Mouse (Mus musculus) frontal cortex, adult (tissue): Measurements from ENCODE around the gene Tmem29.
A peak's percentile ranks its signal among the peaks of the same experiment; 100 is the strongest.
"Not testable (repeated sequence)": the region's sequence is repeated elsewhere in the genome, so short reads cannot be mapped to it uniquely, and the experiment has no call there.

Source experiments
- ATAC-seq: cut with Nextera tagmentation; 2 replicates; pipeline ENCODE4 v1.9.2; 2017; ENCODE audit warnings: mild to moderate bottlenecking, moderate library complexity, mixed read lengths; ENCODE audit not compliant: low TSS enrichment

Tmem29 gene

DNA sequence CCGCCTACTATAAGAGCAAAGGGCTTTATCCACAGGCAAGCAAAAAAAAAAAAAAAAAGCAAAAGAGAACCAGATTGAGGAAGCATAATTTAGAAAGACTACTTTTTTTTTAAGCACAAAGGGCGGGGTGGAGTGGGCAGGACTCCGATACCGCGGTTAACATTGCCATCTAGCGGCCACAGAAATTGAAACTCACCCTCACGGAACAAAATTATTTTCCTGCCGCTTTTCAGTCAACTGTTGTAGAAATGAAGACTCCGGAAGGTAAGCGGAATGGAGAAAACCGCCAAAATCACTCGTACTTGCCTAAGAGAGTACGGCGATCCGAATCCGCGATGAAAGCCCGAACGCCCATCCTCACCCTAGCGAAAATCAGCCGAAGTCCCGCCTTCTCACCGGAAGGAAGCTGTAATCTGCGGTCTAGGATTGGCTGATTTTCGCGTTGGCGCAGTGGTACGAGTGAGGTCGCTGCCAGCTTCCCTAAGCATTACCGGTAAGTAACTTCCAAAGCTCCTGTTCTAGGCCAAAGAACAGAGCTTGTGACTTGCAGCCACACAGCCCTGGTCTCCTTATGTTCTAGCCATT, at the start of gene Tmem29:
Gene Tmem29 (minus strand): TSS at position 389 of the 585 bp plus-strand sequence.
- peak; percentile 99 for ATAC-seq

DNA sequence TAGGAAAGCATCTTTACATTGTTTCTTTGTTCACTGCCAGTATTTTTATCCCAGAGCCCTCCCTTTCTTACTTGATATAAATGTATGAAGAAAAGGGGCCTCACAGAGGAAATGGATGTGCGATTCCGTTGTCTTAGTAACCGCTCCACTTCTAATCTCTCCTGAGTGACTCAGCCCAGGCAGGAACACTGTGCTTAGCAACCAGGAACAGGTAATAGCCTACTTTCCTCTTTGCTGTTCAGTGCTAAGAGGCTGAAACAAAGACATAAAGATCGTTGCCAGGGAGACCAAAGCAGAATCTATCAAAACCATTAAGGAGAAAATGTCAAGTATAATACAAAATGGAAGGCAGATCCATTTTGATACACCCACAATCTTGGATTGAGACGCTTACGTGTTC, 49.7 kb upstream of the Tmem29 start:
- ATAC-seq, result peak; percentile 31; the same call in 1 of the 2 replicates

DNA sequence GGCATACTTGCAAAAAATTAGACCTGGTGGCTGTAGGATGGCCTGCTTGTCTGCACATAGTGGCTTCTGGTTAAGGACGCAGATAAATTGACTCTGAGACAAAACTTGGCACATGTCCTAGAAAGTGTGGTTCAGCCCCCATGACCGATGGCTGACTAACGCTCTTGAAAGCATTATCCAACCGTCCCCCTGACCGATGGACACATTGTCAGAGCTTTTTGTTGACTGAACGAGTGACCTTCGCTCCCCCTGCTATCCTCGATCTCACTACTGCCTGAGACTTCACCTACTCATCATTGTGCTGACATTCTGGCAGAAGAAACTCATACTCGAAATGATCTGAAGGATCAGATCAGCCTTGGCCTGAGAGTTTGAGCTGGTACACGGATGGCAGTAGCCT, 28.9 kb upstream of the Tmem29 start:
- not testable (repeated sequence) for ATAC-seq

DNA sequence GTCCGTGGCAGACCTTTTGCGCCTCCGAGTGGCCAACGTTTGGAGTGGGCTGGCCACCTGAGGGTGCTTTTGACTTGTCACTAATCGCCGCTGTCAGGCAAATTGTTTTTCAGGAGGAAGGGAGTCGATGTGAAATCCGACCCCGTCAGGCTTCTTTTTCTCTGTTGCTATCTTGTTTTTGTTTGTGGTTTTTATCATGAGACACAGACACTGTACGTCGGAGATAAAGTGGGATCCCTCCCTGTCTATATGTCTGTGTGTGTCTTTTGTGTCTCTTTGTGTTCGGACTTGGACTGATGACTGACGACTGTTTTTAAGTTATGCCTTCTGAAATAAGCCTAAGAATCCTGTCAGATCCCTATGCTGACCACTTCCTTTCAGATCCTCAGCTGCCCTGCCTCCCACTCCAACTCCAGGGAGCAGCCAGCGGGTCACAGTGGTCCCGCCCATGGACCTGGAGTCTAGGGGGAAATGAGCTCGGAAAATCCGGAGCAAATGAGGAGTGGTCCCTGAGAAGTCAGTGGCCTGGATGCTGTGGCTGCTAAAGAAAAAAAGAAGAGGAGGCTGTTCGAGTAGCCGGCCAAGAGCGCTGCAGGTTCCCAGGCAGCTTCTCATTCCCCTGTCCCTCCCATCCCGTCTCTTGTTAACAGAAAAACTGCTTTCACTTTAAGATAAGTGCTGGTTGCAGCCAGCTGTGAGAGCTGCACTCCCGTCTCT, 27.5 kb upstream of the Tmem29 start:
- not testable (repeated sequence) for ATAC-seq

DNA sequence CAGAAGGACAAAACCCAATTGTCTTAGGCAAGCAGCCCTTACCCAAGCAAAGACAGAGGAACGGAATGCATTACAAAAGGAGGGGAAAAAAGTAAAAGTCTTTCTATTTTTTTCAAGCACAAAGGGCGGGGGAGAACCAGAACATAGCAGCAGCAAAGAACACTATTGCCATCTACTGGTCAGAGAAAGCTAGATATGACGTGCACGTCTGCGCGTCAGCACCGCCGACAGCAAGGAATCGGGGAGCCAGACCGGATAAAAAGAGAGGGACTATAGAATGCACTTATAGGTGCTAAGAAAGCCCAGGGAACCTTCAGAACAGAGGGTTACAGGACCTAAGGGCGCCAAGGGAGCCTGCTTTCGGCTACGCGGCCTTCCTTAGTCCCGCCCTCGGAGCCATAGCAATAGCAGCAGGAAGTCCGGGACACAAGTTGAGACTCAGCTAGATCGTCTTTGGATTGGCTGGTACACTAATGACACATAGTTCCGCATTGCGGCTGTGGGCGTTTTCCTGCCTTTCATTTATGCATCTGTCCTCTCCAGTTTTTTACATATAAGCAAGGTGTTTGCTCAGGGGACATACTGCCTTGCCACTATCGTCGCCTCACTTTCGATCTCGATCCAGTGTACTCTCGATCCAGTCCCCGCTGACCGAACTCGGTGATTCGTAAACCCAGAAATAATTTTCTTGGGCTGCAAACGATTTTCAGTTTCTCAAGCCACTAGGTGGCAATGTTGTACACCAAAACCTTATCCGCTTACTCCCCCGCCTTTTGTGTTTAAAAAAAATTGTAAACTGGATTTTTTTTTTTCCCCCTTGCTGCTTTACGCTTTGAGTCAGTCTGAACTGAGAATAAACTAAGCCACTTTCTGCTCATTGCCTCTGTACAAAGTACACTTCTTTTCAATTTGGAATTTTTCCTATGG, 19.2 kb upstream of the Tmem29 start:
- peak; percentile 98 for ATAC-seq

DNA sequence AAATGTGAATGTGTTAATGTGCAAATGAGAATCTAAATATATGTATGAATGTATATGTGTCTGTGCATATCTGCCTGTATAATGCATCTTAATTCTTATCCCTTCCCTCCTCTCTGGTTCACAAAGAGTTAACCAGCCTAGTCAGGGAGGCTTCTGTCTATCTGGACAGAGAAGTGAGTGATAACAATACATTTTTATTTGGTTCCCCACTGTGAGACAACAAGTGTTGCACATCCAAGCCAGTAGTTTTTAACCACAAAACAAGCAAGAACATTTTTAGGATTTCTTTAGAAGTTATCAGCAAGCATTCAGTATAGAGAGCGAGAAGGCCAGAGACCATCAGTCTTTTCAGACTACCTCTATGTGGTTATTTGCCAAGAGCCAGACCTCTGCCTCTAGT, 12.5 kb upstream of the Tmem29 start:
- ATAC-seq, result no peak

DNA sequence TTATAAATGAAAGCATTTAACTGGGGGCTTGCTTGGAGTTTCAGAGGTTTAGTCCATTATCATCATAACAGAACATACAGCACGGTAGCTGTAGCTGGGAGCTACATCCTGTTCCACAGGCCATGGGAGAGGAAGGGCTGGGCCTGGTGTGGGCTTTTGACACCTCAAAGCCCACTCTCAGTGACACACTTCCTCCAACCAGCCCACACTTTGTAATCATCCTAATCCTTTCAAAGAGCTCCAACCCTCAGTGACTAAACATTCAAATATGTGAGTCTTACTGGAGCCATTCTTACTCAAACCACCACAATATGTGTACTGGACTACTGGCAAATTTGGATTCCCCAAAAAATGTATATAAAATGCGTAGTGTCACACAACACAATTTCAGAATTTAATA, 9.3 kb upstream of the Tmem29 start:
- ATAC-seq, result no peak

DNA sequence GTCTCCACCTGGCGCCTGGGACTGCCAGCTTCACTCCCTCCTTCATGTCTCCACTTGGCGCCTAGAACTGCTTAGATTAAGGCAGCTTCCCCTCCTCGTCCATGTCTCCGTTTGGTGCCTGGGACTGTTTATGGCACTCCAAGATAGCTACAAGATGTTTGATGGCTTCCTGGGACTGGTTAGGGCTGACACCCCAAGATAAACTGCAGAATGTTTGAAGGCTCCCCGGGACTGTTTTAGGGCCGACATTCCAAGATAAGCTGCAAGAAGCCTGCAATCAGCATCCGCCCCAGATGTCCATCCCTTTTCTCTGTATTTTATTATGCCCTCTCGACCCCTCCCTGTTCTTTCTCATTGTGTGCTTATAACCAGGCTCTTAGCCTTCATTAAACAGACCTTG, 7.9 kb upstream of the Tmem29 start:
- ATAC-seq, result not testable (repeated sequence)

DNA sequence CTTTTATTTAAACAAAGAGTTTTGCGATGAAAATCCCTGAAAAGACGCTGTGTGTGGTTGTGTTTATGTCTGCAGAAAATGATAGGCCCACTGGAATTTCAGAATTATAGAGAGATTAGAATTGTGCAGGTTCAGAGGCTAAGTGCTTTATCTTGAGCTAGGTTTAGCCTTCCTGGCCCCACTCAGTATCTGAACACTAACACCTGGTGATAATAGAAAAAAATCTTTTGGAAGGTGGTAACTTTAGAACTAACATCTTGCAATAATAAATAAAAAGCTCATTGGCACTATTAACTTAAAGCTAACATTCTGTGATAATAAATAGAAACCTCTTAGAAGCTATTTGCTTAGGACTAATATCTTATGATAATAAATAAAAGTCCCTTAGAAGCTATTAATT, 1.2 kb upstream of the Tmem29 start:
- ATAC-seq, result no peak

DNA sequence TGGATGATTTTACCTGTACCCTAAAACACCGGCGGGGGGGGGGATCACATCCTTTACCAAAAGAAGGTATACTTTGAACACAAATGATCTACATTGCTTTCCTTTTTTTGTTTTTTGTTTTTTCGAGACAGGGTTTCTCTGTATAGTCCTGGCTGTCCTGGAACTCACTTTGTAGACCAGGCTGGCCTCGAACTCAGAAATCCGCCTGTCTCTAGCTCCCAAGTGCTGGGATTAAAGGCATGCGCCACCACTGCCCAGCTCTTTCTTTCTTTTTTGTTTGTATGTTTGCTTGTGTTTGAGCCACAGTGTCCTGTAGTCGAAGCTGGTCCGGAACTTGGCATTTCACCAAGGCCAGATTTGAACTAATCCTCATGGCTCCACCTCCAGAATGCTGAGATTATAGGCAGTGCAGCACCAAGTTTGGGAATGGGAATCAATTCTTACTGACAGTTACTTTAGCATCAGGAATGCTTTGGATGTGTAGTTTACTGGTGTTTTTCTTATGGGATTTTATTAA, 515 bp upstream of the Tmem29 start:
- no peak for ATAC-seq

DNA sequence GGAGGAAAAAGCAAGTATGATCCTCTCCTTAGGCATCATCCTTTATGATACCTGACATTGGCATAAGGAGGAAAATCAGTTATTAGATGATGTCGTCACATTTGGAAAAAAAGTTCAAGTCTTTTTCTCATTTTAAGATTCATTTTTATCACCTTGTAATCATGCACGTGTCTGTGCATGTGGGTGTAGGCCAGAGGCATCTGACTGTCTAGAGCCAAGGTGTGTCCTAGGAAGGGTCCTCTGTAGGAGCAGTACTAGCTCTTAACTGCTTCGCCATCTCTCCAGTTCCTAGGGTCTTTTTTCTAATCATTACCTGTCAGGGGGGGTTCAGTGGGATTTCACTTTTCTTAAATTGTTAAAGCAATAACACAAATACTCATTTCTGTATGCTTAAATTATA, 818 bp downstream of the Tmem29 start:
- ATAC-seq, result 0 out of 2 replicates have a peak, but pooled peaks have one; percentile 26

DNA sequence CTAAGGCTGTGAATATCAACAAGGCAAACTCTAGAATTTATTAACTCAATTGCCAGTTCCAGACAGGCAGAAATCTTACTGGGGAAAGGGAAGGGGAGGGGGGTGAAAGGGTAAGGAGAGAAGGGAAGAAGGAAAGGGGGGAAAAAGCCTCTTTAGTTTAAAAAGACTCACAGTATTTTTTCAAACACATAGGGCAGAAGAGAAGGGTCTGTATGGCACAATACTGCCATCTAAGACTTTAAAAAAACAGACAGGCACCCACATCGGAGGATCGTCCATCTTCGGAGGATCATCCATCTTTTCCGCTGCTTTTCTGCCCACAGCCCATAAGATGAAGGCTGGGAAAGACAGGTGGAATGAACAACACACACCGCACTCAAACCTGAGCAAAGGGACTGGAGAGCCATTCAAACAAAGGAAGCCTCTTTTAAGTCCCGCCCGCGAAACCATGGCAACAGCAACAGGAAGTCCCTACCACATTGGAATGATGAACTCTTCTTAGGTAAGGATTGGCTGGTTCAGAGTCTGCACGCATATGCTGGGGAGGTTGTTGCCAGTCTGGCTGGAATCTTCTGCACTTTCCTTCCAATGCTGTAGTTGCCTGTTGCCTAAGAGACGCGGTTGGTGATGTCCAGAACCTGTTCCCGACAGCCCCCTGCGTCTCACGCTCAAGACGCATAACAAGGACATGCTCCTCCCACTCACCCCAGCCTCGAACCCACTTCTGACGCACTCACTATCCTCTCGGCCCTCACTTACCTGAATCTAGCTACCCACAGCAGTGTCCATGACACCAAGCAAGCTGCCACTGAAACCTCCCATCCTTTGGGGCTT, 18.2 kb downstream of the Tmem29 start:
- ATAC-seq, result peak; percentile 99

DNA sequence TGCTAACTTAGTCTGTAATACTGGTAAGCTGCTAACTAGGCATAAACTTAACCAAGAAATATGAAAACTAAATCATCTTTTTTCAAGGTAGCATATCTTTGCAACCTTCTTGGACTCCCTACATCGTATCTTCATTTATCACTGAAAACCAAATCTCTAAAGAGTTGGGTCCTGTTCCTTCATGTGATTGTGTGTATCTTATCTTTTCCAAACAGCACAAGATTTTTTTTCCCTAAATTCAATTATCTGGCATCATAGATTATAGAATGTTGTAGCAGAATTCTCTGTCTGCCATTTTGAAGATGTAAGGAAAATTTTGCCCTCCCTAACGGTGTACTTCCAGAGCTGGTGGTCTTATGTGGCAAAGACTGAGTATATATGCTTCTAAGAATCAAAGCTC, 22.6 kb downstream of the Tmem29 start:
- ATAC-seq, result no peak

DNA sequence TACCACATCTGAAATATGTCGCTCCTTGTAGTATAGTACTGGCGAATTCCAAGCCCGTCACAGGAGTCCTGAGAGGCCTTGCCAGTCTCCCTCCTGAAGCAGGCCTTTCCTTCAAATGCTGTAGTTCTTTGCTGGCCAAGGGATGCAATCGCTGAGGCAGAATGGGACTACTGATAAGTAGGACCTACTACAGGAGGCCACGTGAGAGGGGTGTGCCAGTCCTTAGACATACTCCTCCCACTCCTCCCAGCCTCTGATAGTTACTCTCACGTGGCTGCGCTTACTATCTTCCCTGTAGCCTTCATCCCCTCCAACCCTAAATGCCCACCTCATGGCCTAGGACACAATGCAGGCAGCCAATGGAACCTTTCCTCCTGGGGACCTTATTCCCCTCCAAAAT, 23.6 kb downstream of the Tmem29 start:
- ATAC-seq, result no peak

DNA sequence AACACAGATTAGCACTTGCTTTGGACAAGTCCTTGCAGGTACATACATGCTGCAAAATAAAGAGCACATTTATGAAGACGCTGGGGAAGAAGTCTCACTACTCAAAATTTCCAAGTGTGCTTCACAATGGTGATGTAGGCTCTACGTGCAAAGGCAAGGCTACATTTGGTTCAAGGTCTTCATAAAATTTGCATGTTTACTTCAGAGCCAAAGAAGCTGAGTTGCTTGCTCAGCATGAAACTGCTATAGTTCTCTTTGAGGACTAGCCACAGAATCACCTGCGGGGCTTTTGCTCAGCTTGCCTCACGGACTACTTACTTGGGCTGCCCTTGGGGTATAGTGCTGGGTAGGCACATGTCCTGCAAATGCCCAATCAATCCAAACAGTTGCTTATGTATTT, 45.4 kb downstream of the Tmem29 start:
- no peak for ATAC-seq
